In genomic region chr3:157956201-157956600, GRCm38 (mm10) we compare ENCODE assay signal across 30 mouse cellular contexts. TPM values are rescaled to one million over a fixed set of nuclear protein-coding genes. Genes with fewer than 3 reads are reported as not detected.
DNase-seq lines count a peak whose midpoint lies in the region; ATAC-seq and TF ChIP-seq lines count a peak whose summit lies in the region.
"Had no signal": no experiment of that assay in that cellular context is flagged by ENCODE, and none has a peak within 500 bp of the region (broad histone marks: within the 10 kb centered on the region; RNA-seq: fewer than 3 reads in every experiment).

No protein-coding gene starts in this region.

- H3K9ac ChIP-seq in kidney, embryonic 14.5 days (ENCODE audit: low read depth, low read length), result no peak overlapping the region
- H3K9ac ChIP-seq: embryonic facial prominence, embryonic 12.5 days; forebrain, embryonic 15.5 days; heart, embryonic 12.5 days; hindbrain, embryonic 14.5 days; limb, embryonic 15.5 days; lung, embryonic 15.5 days; midbrain, embryonic 15.5 days; neural tube, embryonic 15.5 days; stomach, embryonic 15.5 days had no signal

- H3K4me2 ChIP-seq in kidney, embryonic 14.5 days (replicated peaks; ENCODE audit: low read depth, low read length), result no peak overlapping the region
- H3K4me2 ChIP-seq: embryonic facial prominence, embryonic 12.5 days; forebrain, embryonic 15.5 days; heart, embryonic 12.5 days; hindbrain, embryonic 14.5 days; limb, embryonic 15.5 days; lung, embryonic 15.5 days; midbrain, embryonic 15.5 days; neural tube, embryonic 15.5 days; stomach, embryonic 15.5 days had no signal

- DNase-seq in kidney, adult 2 months, result peak; percentile 79
- DNase-seq in layer of hippocampus, adult 2 months (ENCODE audit: low spot score in 2 of 2), result no peak
- DNase-seq in layer of hippocampus, postnatal 14 days (ENCODE audit: low spot score in 2 of 2), result no peak
- DNase-seq in kidney, postnatal 4 days, result peak; percentile 9 to 10
- DNase-seq in hindbrain, embryonic 10.5 days (ENCODE audit: low spot score), result no peak
- no peak for DNase-seq in adrenal gland, adult 18-20 months (ENCODE audit: low spot score in 2 of 2)
- DNase-seq: adrenal gland, postnatal 10 days; cerebellum, adult 8-10 months; cerebellum, postnatal 25 days; gastrocnemius, adult 2 months; gastrocnemius, postnatal 36 days; heart, adult 18-20 months; heart, postnatal 4 days; retina, postnatal 1 day; right cerebral cortex, postnatal 14 days; thymus, postnatal 14 days had no signal

- peaks cover 10% of the 10 kb centered on the region for H3K4me1 ChIP-seq in kidney, adult 2 months (ENCODE audit: control insufficient read depth, insufficient read depth, low read length)
- no peaks in the 10 kb centered on the region for H3K4me1 ChIP-seq in kidney, embryonic 14.5 days (ENCODE audit: control insufficient read depth, insufficient read depth, low read length)
- H3K4me1 ChIP-seq in hindbrain, embryonic 10.5 days (replicated peaks), result no peaks in the 10 kb centered on the region
- H3K4me1 ChIP-seq: embryonic facial prominence, embryonic 12.5 days; limb, embryonic 10.5 days; limb, embryonic 15.5 days; lung, embryonic 15.5 days; midbrain, embryonic 10.5 days; stomach, embryonic 15.5 days had no signal

- H3K9me3 ChIP-seq in kidney, embryonic 14.5 days (ENCODE audit: control insufficient read depth, low read length), result no peaks in the 10 kb centered on the region
- no peaks in the 10 kb centered on the region for H3K9me3 ChIP-seq in hindbrain, embryonic 10.5 days
- H3K9me3 ChIP-seq: embryonic facial prominence, embryonic 12.5 days; forebrain, embryonic 15.5 days; G1E; heart, embryonic 12.5 days; limb, embryonic 10.5 days; limb, embryonic 15.5 days; lung, embryonic 15.5 days; midbrain, embryonic 10.5 days; midbrain, embryonic 15.5 days; neural tube, embryonic 15.5 days; stomach, embryonic 15.5 days had no signal

- TF ChIP-seq CTCF in kidney, adult 2 months (conservative IDR thresholded peaks at IDR 0.05; ENCODE audit: insufficient read depth, insufficient read length, low read depth, low read length), result no peak
- TF ChIP-seq CTCF in layer of hippocampus, adult 2 months (conservative IDR thresholded peaks at IDR 0.05), result no peak

- H3K27me3 ChIP-seq in kidney, adult 2 months (replicated peaks; ENCODE audit: control insufficient read depth, insufficient read depth, low read length), result no peaks in the 10 kb centered on the region; the same call in 1 of the 2 replicates
- no peaks in the 10 kb centered on the region for H3K27me3 ChIP-seq in kidney, embryonic 14.5 days (ENCODE audit: control insufficient read depth, insufficient read depth, low read length)
- no peaks in the 10 kb centered on the region for H3K27me3 ChIP-seq in hindbrain, embryonic 10.5 days (ENCODE audit: insufficient read depth, poor library complexity, severe bottlenecking)
- H3K27me3 ChIP-seq: embryonic facial prominence, embryonic 12.5 days; forebrain, embryonic 15.5 days; heart, embryonic 12.5 days; limb, embryonic 15.5 days; lung, embryonic 15.5 days; midbrain, embryonic 15.5 days; neural tube, embryonic 15.5 days; stomach, embryonic 15.5 days had no signal

- ATAC-seq in kidney, embryonic 14.5 days (ENCODE audit: low FRiP score, low TSS enrichment), result no peak
- ATAC-seq: forebrain, embryonic 15.5 days; intestine, postnatal 0 days; midbrain, embryonic 15.5 days had no signal

- H3K36me3 ChIP-seq in kidney, adult 2 months (ENCODE audit: control insufficient read depth, insufficient read depth, low read length), result no peaks in the 10 kb centered on the region
- H3K36me3 ChIP-seq in kidney, embryonic 14.5 days (ENCODE audit: control insufficient read depth, insufficient read depth, low read length), result no peaks in the 10 kb centered on the region
- H3K36me3 ChIP-seq in hindbrain, embryonic 10.5 days, result peaks cover 22% of the 10 kb centered on the region
- H3K36me3 ChIP-seq: embryonic facial prominence, embryonic 12.5 days; forebrain, embryonic 15.5 days; lung, embryonic 15.5 days; midbrain, embryonic 15.5 days; neural tube, embryonic 15.5 days; stomach, embryonic 15.5 days had no signal

- WGBS in kidney, adult 2 months, result 64% methylated on average over 3 of the region's 3 CpGs
- 94% methylated on average over 3 of the region's 3 CpGs for WGBS in kidney, embryonic 14.5 days
- WGBS in hindbrain, embryonic 10.5 days, result 94% methylated on average over 3 of the region's 3 CpGs

- no peak for TF ChIP-seq POLR2A in kidney, adult 2 months (IDR thresholded peaks at IDR 0.05; ENCODE audit: low read depth, low read length)

- no peak overlapping the region for H3K4me3 ChIP-seq in kidney, adult 2 months (ENCODE audit: insufficient read depth, low read depth, low read length)
- no peak overlapping the region for H3K4me3 ChIP-seq in kidney, embryonic 14.5 days (ENCODE audit: low read length)
- no peak overlapping the region for H3K4me3 ChIP-seq in layer of hippocampus, adult 2 months
- H3K4me3 ChIP-seq in hindbrain, embryonic 10.5 days, result no peak overlapping the region
- H3K4me3 ChIP-seq: embryonic facial prominence, embryonic 12.5 days; forebrain, embryonic 15.5 days; gastrocnemius, adult 2 months; heart, embryonic 12.5 days; limb, embryonic 10.5 days; limb, embryonic 15.5 days; lung, embryonic 15.5 days; midbrain, embryonic 10.5 days; midbrain, embryonic 15.5 days; neural tube, embryonic 15.5 days; stomach, embryonic 15.5 days had no signal

- H3K27ac ChIP-seq in kidney, adult 2 months (ENCODE audit: insufficient read depth, low read depth, low read length), result no peak overlapping the region
- no peak overlapping the region for H3K27ac ChIP-seq in kidney, embryonic 14.5 days (ENCODE audit: low read depth, low read length)
- H3K27ac ChIP-seq in layer of hippocampus, adult 2 months, result peak overlapping the region; percentile 54; the same call in 1 of the 2 replicates
- no peak overlapping the region for H3K27ac ChIP-seq in hindbrain, embryonic 10.5 days
- H3K27ac ChIP-seq: embryonic facial prominence, embryonic 12.5 days; forebrain, embryonic 15.5 days; gastrocnemius, adult 2 months; hindbrain, embryonic 14.5 days; limb, embryonic 10.5 days; limb, embryonic 15.5 days; lung, embryonic 15.5 days; midbrain, embryonic 10.5 days; midbrain, embryonic 15.5 days; neural tube, embryonic 15.5 days; stomach, embryonic 15.5 days had no signal

RNA-seq across cellular contexts. Expression of gene Ankrd13c, which starts 9.2 kb away (rescaled TPM):
- polyA plus RNA-seq in kidney, adult 2 months (2012; rRNA removed), result 63.1 and 73.4 TPM in 2 replicates
- 21.7 and 26.4 TPM in 2 replicates for polyA plus RNA-seq in kidney, embryonic 14.5 days (2014; fragmentation: Nextera tagmentation; extraction: Ambion mirVana)
- total RNA-seq in layer of hippocampus, adult 2 months (2021), result 100 to 1,000 TPM in 1 of 2 experiments, 10 to 100 TPM in 1; 96.8 to 103 TPM
- total RNA-seq in layer of hippocampus, postnatal 14 days (2021), result 100 to 1,000 TPM; 117 to 120 TPM
- polyA plus RNA-seq in hindbrain, embryonic 10.5 days (2016; fragmentation: Nextera tagmentation; extraction: Ambion mirVana), result 19.3 and 19.6 TPM in 2 replicates
- 10 to 100 TPM; 94.5 to 95.9 TPM for total RNA-seq in adrenal gland, adult 18-20 months (2021)

RNA-seq across cellular contexts. Expression of gene Cth, which starts 31.3 kb away (rescaled TPM):
- 147 and 153 TPM in 2 replicates for polyA plus RNA-seq in kidney, adult 2 months (2012; rRNA removed)
- polyA plus RNA-seq in kidney, embryonic 14.5 days (2014; fragmentation: Nextera tagmentation; extraction: Ambion mirVana), result 32.6 and 33.8 TPM in 2 replicates
- 1 to 10 TPM; 6.5 to 6.6 TPM for total RNA-seq in layer of hippocampus, adult 2 months (2021)
- total RNA-seq in layer of hippocampus, postnatal 14 days (2021), result 10 to 100 TPM in 1 of 2 experiments, 1 to 10 TPM in 1; 8.8 to 10.3 TPM
- 10.1 and 15.3 TPM in 2 replicates for polyA plus RNA-seq in hindbrain, embryonic 10.5 days (2016; fragmentation: Nextera tagmentation; extraction: Ambion mirVana)
- total RNA-seq in adrenal gland, adult 18-20 months (2021), result 10 to 100 TPM; 19.1 to 35.7 TPM
- total RNA-seq: G1E had no signal
- polyA plus RNA-seq: G1E had no signal

Comparison
In these comparisons a context has a peak if more than half of its experiments do, and no peak if none do; other contexts are left out.
1. DNase-seq: peak in kidney, adult 2 months (single experiment) and kidney, postnatal 4 days (2 of 2); none in layer of hippocampus, adult 2 months (0 of 2), layer of hippocampus, postnatal 14 days (0 of 2), hindbrain, embryonic 10.5 days (single experiment) and adrenal gland, adult 18-20 months (0 of 2).